Mouse (Mus musculus) heart, postnatal 14 days (tissue): ENCODE data around the gene Sergef. TPM values are rescaled to one million over a fixed set of nuclear protein-coding genes. Genes with fewer than 3 reads are reported as not detected.

ENCODE experiments used
- DNase-seq, 2 experiments: peaks; one replicate each; pipeline ENCODE4 v3.0.0; 2021 to 2022
- intact Hi-C: fragments of 180-260 bp; cut with DNase I; formaldehyde crosslinking; loops from one replicate; pipeline ENCODE4 v1.15.1; 2025
- total RNA-seq, 2 experiments: library from RNA; stranded (reverse); gene quantifications; 2 replicates each; pipeline ENCODE4 v1.2.3; 2021

Sergef gene
- total RNA-seq, 2 experiments from 2014 or later, result 3.7 to 4.1 TPM

- intact Hi-C loops, result loop anchor here (1.0 kb wide), 2 partner anchors 175 to 213 kb away; no protein-coding TSS in a partner anchor
- DNase-seq, result no peak
Observed at GRCm38 (mm10) chr7:46393718-46394511, 245.7 kb downstream of the Sergef start.

Other genes starting within 250 kb of the Sergef start
- gene Kcnc1, start 243.3 kb downstream of the Sergef start, total RNA-seq, result under 1 TPM; 0.05 TPM
- gene Tph1, start 32.7 kb upstream of the Sergef start, total RNA-seq, result under 1 TPM in 1 of 2 experiments, not detected in 1; 0.17 TPM
- 1 to 10 TPM; 4.2 to 4.3 TPM for gene Saal1, start 70.9 kb upstream of the Sergef start, total RNA-seq
- 1 to 10 TPM; 1.6 TPM for gene Saa3, start 75.9 kb upstream of the Sergef start, total RNA-seq
- gene Saa4, start 92.8 kb upstream of the Sergef start, total RNA-seq, result not detected
- gene Saa1, start 103.2 kb upstream of the Sergef start, total RNA-seq, result not detected
- not detected for gene Saa2, start 112.0 kb upstream of the Sergef start, total RNA-seq
- gene Hps5, start 156.3 kb upstream of the Sergef start, total RNA-seq, result 10 to 100 TPM in 1 of 2 experiments, 1 to 10 TPM in 1; 8.0 to 12.5 TPM
- gene Gtf2h1, start 156.3 kb upstream of the Sergef start, total RNA-seq, result 10 to 100 TPM; 18.2 to 19.0 TPM
- 100 to 1,000 TPM; 746 to 778 TPM for gene Ldha, start 201.7 kb upstream of the Sergef start, total RNA-seq
- gene Ldhc, start 221.4 kb upstream of the Sergef start, total RNA-seq, result not detected